Mouse (Mus musculus) lung, postnatal 0 days (tissue): ENCODE results near the gene Alg2.

ENCODE experiments used
- CTCF ChIP-seq: IDR thresholded peaks from 2 replicates; pipeline ENCODE4 v1.5.1; 2016; ENCODE audit warnings: antibody characterized with exemption, mild to moderate bottlenecking
- EP300 ChIP-seq: IDR thresholded peaks from 2 replicates; pipeline ENCODE4 v1.6.1; 2016; ENCODE audit warnings: antibody characterized with exemption, mild to moderate bottlenecking, control low read depth

- TF ChIP-seq CTCF (no peak), EP300 (no peak)
Observed at GRCm38 (mm10) chr4:47417871-47418270, 56.3 kb downstream of the Alg2 start.
